Mouse (Mus musculus) intestine, postnatal 0 days (tissue): Measurements from ENCODE around the gene Igfbp2. TPM values are rescaled to one million over a fixed set of nuclear protein-coding genes. Genes with fewer than 3 reads are reported as not detected.
A peak's percentile ranks its signal among the peaks of the same experiment; 100 is the strongest.

ENCODE experiments used
- ATAC-seq: fragments of 200-750 bp; cut with Nextera tagmentation; 2 replicates; pipeline ENCODE4 v1.8.0; 2017; ENCODE audit warnings: mild to moderate bottlenecking, moderate TSS enrichment, moderate library complexity
- H3K27ac ChIP-seq: fragments of 300-500 bp; sonication (generic); 2 replicates; pipeline ENCODE4 v1.5.1; 2014; ENCODE audit warnings: mild to moderate bottlenecking, low read depth, low read length, moderate library complexity
- H3K27me3 ChIP-seq: fragments of 300-500 bp; sonication (generic); replicated peaks from 2 replicates; pipeline ENCODE4 v1.6.1; 2014; ENCODE audit warnings: low read length, mixed read lengths; ENCODE audit not compliant: control insufficient read depth, insufficient read depth
- H3K36me3 ChIP-seq: fragments of 300-500 bp; sonication (generic); 2 replicates; pipeline ENCODE4 v1.6.1; 2014; ENCODE audit warnings: mild to moderate bottlenecking, moderate library complexity; ENCODE audit not compliant: control insufficient read depth, insufficient read depth
- H3K4me1 ChIP-seq: fragments of 300-500 bp; sonication (generic); replicated peaks from 2 replicates; pipeline ENCODE4 v1.6.1; 2014; ENCODE audit warnings: antibody characterized with exemption, low read length, mixed read lengths; ENCODE audit not compliant: control insufficient read depth, insufficient read depth
- H3K4me2 ChIP-seq: fragments of 300-500 bp; sonication (generic); replicated peaks from 2 replicates; pipeline ENCODE4 v1.6.1; 2014; ENCODE audit warnings: low read depth, mild to moderate bottlenecking, moderate library complexity
- H3K4me3 ChIP-seq: fragments of 300-500 bp; sonication (generic); 2 replicates; pipeline ENCODE4 v1.5.1; 2014; ENCODE audit warnings: low read depth, low read length
- H3K9ac ChIP-seq: fragments of 300-500 bp; sonication (generic); 2 replicates; pipeline ENCODE4 v1.6.1; 2014; ENCODE audit warnings: mild to moderate bottlenecking, low read depth, low read length
- H3K9me3 ChIP-seq: fragments of 300-500 bp; sonication (generic); 2 replicates; pipeline ENCODE4 v1.6.1; 2016; ENCODE audit warnings: mixed run types; ENCODE audit not compliant: control insufficient read depth
- CTCF ChIP-seq: sonication (generic); IDR thresholded peaks from 2 replicates; pipeline ENCODE4 v1.5.1; 2016; ENCODE audit warnings: low read depth, mild to moderate bottlenecking, control low read depth, antibody characterized with exemption, moderate library complexity
- WGBS: fragments of 180-500 bp; shearing (Covaris S2); extraction: QIAGEN DNeasy Blood & Tissue Kit; methylation state at CpG from one replicate; pipeline ENCODE4 v1.1.7; 2014; 5-methylcytosine and 5-hydroxymethylcytosine counted together
- polyA plus RNA-seq: library from polyadenylated mRNA; unstranded; fragments of >200 nt; fragmentation: Nextera tagmentation; extraction: Ambion mirVana; gene quantifications from 2 replicates; pipeline ENCODE4 v1.2.1, GENCODE M21; 2015

Gene Igfbp2
- polyA plus RNA-seq, 1 experiment from 2014 or later, result 94.0 TPM

DNA sequence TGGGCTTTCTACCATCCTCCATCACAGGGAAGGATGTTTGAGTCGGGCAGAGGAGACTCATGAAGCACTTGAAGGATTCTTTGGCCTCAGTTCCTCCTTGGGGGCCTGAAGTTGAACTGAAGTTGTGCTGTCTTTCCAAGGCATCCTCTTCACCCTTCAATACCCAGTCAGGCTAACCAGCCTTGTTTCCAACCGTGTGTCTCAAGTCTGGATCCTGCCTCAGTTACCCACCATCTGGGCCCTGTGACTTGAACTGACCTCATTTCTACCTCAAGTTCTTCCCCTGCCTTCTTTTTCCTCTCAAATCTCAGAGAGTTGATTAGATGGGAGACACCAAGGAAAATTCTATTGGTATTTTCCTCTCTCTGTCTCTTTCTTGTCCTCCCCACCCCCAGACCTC lies 36.2 kb downstream of the Igfbp2 start:
- Histone ChIP-seq H3K4me2 (no peak overlapping the region), H3K27me3 (no peaks in the 10 kb centered on the region), H3K36me3 (no peaks in the 10 kb centered on the region; the same call in 1 of the 2 replicates), H3K27ac (no peak overlapping the region), H3K9ac (no peak overlapping the region), H3K4me3 (no peak overlapping the region), H3K9me3 (no peaks in the 10 kb centered on the region), H3K4me1 (no peaks in the 10 kb centered on the region)
- 84% methylated on average over 2 of the region's 2 CpGs for WGBS
- ATAC-seq, result no peak
- TF ChIP-seq CTCF, result no peak

DNA sequence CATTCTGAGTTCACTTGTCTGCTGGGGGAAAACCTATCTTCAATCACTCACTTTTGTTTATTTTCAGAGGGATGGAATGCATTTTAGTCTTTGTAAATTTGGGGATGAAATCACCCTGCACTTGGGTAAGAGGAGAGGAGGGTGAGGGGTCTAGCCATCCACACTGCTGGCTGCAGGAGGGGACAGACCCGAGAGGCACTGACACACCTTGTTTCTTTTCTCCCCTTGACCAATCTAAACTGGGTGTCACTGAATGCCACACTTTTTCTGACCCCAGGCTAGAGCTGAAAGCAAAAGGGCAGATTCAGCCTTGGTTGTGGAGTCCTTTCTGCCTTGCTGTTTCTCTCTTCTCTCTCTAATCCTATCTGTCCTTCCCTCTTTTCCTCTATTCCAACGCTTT lies 37.4 kb downstream of the Igfbp2 start:
- no peaks in the 10 kb centered on the region for H3K27me3 ChIP-seq
- no peaks in the 10 kb centered on the region for H3K9me3 ChIP-seq
- H3K36me3 ChIP-seq, result no peaks in the 10 kb centered on the region; the same call in 1 of the 2 replicates
- no peak for ATAC-seq
- WGBS, result 63% methylated on average over 2 of the region's 2 CpGs
- no peak overlapping the region for H3K9ac ChIP-seq
- no peak overlapping the region for H3K4me2 ChIP-seq
- H3K4me1 ChIP-seq, result no peaks in the 10 kb centered on the region
- no peak for TF ChIP-seq CTCF
- H3K27ac ChIP-seq, result no peak overlapping the region
- H3K4me3 ChIP-seq, result no peak overlapping the region

DNA sequence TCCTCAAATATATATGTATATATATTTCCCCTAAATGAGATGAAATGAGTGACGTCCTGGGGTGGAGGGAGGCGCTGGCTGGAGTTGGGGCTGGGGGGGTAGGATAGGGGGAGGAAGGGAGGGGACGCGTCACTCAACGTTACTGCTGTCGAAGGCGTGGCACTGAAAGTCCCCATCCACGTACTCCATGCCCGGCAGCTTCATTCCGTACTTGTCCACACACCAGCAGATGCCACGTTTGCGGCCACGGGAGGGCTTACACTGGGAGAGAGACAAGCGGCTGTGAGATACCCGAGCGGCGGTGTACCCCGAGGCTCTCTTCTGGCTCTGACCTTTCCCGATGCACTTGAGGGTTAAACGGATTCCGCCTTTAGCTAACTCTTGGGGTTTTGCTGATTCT lies 37.9 kb downstream of the Igfbp2 start:
- no peaks in the 10 kb centered on the region for H3K9me3 ChIP-seq
- H3K4me3 ChIP-seq, result no peak overlapping the region
- ATAC-seq, result no peak
- no peaks in the 10 kb centered on the region for H3K4me1 ChIP-seq
- WGBS, result 91% methylated on average over 21 of the region's 21 CpGs
- no peak overlapping the region for H3K27ac ChIP-seq
- TF ChIP-seq CTCF, result no peak
- no peaks in the 10 kb centered on the region; the same call in 1 of the 2 replicates for H3K36me3 ChIP-seq
- no peaks in the 10 kb centered on the region for H3K27me3 ChIP-seq
- no peak overlapping the region for H3K9ac ChIP-seq
- H3K4me2 ChIP-seq, result no peak overlapping the region

DNA sequence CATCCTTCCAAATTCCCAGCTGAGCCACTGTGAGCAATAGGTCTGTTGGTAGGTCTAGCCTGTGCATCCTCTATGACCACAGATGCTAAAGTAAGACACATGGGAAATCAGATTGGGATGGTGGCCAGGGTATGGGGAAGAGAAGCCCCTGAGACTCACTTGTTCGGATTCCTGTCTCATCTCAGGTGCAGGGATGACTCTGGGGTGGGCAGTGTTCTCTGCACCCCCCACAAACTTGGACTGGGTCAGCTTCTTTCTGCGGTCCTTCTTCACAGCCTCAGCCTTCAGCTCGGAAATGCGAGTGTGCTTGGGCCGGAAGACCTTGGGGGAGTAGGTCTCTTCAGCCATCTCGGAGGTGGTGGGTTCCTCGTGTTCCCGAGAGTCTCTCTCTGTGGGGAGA lies 39.4 kb downstream of the Igfbp2 start:
- Histone ChIP-seq H3K9ac (no peak overlapping the region), H3K4me2 (no peak overlapping the region), H3K27me3 (no peaks in the 10 kb centered on the region), H3K4me1 (no peaks in the 10 kb centered on the region), H3K4me3 (no peak overlapping the region), H3K36me3 (no peaks in the 10 kb centered on the region; the same call in 1 of the 2 replicates), H3K9me3 (no peaks in the 10 kb centered on the region), H3K27ac (no peak overlapping the region)
- 92% methylated on average over 8 of the region's 8 CpGs for WGBS
- TF ChIP-seq CTCF, result no peak
- ATAC-seq, result no peak

DNA sequence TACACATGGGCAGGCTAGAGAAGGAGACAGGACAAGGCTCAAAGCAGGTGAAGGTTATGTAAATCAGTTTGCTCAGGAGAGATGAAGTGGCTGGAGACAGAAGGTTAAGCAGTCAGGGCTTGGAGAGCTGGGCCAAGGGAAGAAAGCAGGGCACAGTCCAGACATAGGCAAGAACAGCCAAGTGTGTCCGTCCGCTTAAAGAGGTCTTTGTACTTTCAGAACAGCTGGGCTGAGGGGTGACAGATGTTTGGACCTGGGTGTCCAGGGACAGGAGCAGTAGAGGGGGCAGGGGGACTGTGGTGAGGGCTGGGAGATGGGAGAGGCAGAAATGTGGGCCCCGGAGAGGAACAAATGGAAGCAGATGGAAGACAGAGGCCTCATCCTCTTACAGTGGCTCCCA lies 40.0 kb downstream of the Igfbp2 start:
- no peaks in the 10 kb centered on the region; the same call in 1 of the 2 replicates for H3K36me3 ChIP-seq
- no peak overlapping the region for H3K27ac ChIP-seq
- no peak overlapping the region for H3K4me3 ChIP-seq
- no peaks in the 10 kb centered on the region for H3K4me1 ChIP-seq
- no peak for ATAC-seq
- H3K9ac ChIP-seq, result no peak overlapping the region
- H3K4me2 ChIP-seq, result no peak overlapping the region
- no peaks in the 10 kb centered on the region for H3K9me3 ChIP-seq
- no peak for TF ChIP-seq CTCF
- 88% methylated on average over 3 of the region's 3 CpGs for WGBS
- H3K27me3 ChIP-seq, result no peaks in the 10 kb centered on the region

DNA sequence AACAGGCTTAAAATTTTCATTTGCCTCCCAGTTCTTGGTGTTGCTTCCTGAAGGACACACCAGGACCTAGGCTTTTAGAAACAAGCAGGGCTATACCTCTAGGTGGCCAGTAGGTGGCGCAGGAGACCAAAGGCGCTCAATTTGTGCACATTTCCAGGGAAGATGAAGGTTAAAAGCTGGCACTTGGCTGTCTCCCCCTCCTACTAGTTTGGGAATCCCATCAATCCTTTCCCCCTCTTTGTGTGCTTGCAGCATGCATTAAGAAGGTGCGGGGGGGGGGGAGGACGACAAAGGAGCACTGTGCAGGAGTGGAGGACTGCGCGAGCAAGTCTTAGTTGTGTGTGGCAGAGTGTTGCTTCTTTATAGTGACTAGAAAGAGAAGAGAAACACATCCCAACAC lies 41.6 kb downstream of the Igfbp2 start:
- TF ChIP-seq CTCF, result peak; percentile 97
- 26% methylated on average over 6 of the region's 6 CpGs for WGBS
- H3K4me2 ChIP-seq, result no peak overlapping the region
- H3K4me1 ChIP-seq, result no peaks in the 10 kb centered on the region; the same call in 1 of the 2 replicates
- no peaks in the 10 kb centered on the region for H3K27me3 ChIP-seq
- H3K9ac ChIP-seq, result no peak overlapping the region
- H3K9me3 ChIP-seq, result no peaks in the 10 kb centered on the region
- H3K4me3 ChIP-seq, result no peak overlapping the region
- H3K36me3 ChIP-seq, result no peaks in the 10 kb centered on the region; the same call in 1 of the 2 replicates
- H3K27ac ChIP-seq, result no peak overlapping the region
- no peak for ATAC-seq

DNA sequence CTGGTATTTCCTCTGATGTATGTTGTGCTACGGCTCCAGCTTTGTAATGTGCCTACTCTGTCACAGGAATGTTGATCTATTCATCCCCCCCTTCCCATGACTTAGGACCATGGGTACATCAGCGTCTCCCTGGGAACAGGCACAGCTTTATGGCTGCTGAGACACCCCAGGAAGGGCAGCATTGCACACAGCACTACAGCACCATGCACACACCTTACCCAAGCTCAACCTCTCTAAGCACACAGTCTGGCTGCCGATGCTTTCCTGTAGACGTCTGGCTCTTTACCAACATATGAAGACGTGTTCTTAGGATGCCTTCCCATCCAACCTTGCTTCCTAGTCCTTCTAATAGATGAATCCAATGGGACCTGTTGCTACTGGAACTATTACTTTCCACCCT lies 42.1 kb downstream of the Igfbp2 start:
- 70% methylated on average over 5 of the region's 5 CpGs for WGBS
- no peaks in the 10 kb centered on the region for H3K27me3 ChIP-seq

More for the DNA sequence above, 42.1 kb downstream of the Igfbp2 start:
- no peaks in the 10 kb centered on the region; the same call in 1 of the 2 replicates for H3K4me1 ChIP-seq
- no peak for ATAC-seq
- no peak overlapping the region for H3K4me3 ChIP-seq
- no peak overlapping the region for H3K27ac ChIP-seq
- no peak overlapping the region for H3K9ac ChIP-seq
- no peaks in the 10 kb centered on the region for H3K9me3 ChIP-seq
- no peak for TF ChIP-seq CTCF
- no peak overlapping the region for H3K4me2 ChIP-seq
- no peaks in the 10 kb centered on the region; the same call in 1 of the 2 replicates for H3K36me3 ChIP-seq
